Mouse (Mus musculus) spleen, postnatal 36 days (tissue): ENCODE results near the gene Macc1.
"Not testable (repeated sequence)": the region's sequence is repeated elsewhere in the genome, so short reads cannot be mapped to it uniquely, and the experiment has no call there.

Source experiments
- DNase-seq, 2 experiments: peaks; one replicate each; pipeline ENCODE4 v3.0.0; 2022; ENCODE audit warnings: low spot score in 2 of 2, mixed read lengths in 1 of 2

Macc1 gene

DNA sequence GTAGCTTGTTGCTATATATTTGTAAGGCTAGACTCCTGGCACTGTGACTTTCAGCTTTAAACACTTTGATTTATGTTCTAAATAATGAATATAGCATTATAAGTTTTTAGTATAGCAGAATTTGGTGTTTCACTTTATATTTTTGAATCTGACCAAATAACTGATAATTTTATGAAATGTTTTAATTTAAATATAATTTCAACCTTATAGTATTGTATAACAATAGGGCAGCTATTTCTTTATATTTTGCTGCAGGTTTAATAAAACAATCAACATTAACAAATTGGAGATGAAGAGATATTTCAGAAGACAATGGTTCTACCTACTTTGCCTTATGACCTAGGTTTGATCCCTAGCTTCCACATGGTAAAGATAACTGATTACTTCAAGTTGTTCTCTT, at the start of gene Macc1:
Macc1 (plus strand) TSS at position 301 of the 400 bp plus-strand sequence.
- DNase-seq: no peak

GRCm38 (mm10) chr12:119264506-119264905, 49.6 kb upstream of the Macc1 start:
- no peak for DNase-seq

GRCm38 (mm10) chr12:119268723-119269122, 45.3 kb upstream of the Macc1 start:
- DNase-seq: no peak

DNA sequence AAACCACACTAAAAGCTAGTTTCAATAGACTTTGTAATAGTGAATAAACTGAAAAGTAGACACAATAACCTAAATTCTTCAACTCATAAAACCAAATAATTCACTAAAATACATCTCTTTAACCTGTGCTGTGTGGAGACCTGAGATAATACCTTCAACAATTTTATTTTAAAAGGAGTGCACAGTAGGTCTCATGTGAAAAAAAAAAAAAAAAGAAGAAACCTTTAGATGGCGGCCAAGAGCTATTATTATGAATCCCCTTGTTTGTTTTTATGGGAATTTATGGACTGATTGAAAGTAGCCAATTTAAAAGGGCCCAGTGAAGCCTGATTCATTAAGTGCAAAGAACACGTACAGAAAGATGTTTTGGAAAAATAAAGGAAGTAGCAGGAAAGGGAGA, 44.0 kb upstream of the Macc1 start:
- DNase-seq: no peak

DNA sequence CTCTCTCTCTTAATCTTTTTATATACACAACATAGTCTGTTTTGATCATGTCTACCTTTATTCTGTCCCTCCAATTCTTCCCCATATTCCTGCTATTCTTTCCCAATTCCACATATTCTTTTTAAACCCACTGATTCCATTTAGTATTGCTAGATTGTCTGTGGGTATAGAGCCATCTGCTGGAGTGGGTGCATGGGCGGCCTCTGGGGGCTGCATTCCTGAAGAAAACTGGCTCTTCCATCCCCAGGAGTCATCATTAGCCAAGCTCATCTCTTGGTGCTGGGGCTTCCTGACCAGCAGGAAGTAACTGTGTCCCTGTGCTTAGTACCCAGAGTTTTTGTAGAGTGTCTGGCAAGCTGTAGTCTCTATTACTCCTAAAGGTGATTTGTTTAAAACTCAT, 42.1 kb upstream of the Macc1 start:
- no peak for DNase-seq

DNA sequence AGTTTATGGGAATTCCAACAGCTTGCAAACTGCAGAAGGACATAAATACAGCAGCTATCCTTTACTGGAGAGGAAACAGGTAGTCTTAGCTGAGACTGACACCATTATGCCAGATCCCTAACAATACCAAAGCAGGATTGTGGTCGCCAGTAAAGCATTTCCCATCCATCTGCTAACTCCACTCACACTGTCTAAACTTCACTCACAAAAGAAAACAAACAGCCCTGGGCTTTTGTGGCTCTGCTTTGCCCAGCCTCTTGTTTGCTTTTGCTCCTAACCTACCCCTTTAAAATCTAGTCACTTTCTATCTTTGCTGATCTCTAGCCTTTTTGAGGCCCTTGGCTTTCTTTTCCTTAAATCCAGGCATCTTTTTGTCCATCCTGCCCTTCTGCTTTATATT, 40.5 kb upstream of the Macc1 start:
- no peak for DNase-seq

- DNase-seq: no peak
Observed at GRCm38 (mm10) chr12:119276282-119276681, 37.8 kb upstream of the Macc1 start.

- DNase-seq: no peak
Observed at GRCm38 (mm10) chr12:119291618-119292017, 22.5 kb upstream of the Macc1 start.

GRCm38 (mm10) chr12:119303618-119304017, 10.5 kb upstream of the Macc1 start:
- DNase-seq: no peak

DNA sequence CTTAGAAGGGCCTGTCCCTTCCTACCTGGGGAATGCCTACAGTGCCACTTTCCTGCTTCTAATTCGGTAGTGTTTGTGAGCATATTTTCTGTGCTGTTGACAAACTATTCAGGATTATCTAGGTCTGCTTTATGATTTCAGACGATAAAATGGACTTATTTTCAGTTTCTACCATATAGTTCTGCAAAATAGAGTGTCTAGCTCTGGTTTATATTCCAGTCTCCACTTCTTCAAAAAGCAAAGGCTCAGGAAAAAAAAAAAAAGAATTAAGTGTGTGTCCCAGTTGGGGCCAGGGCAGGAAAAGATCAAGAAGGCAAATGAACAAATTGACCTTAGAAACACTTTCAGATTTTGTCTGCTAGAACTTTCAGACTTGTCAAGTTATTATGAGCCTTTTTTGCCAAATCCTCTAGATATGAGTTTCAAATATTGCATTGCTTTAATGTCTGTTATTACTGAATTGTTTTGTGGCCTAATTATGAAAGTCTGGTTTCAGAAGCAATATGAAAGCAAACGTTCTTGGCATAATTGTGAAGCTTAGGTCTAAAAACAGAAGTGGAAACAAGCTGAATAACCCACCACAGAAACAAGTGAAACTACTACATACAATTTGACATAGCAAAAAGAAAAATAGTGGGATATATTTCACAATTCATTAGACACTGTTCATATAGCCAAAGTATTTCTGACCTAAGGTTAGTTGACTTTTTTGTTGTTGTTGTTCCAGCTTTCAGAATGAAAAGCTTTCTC, 881 bp upstream of the Macc1 start:
- DNase-seq: no peak

DNA sequence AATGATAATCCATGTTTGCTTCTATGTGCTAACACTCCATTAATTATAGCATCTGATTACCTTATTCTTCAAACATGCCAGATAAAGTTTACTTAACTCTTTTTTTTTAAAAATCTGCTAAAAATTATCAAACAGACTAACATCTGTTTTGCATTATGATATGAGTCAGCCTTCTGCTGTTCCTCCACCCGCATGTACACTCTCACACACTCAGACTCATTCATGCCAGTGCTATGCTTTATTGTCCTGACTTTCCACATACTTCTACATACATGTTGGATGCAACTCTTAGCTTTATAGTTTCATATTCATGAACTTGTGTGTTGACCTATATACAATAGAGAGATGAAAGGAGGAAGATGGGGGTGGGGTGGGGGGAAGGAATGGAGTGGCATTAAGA, 4.7 kb downstream of the Macc1 start:
- no peak for DNase-seq

DNA sequence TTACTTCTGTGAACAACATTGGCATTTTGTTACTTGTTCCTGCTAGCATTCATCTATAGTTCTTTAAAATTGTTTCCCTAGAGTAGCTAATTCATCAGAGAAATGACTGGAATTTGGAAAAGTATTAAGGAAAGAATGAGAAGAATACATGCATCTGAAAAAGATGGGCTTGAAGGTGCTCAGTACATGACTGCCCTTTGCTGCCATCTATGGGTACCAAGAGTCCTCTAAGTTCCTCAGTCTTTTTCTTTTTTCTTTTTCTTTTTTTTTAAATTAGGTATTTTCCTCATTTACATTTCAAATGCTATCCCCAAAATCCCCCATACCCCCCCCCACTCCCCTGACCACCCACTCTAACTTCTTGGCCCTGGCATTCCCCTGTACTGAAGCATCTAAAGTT, 11.3 kb downstream of the Macc1 start:
- no peak for DNase-seq

GRCm38 (mm10) chr12:119330644-119331043, 16.6 kb downstream of the Macc1 start:
- DNase-seq: no peak

- DNase-seq: no peak
Observed at GRCm38 (mm10) chr12:119333376-119333775, 19.3 kb downstream of the Macc1 start.

DNA sequence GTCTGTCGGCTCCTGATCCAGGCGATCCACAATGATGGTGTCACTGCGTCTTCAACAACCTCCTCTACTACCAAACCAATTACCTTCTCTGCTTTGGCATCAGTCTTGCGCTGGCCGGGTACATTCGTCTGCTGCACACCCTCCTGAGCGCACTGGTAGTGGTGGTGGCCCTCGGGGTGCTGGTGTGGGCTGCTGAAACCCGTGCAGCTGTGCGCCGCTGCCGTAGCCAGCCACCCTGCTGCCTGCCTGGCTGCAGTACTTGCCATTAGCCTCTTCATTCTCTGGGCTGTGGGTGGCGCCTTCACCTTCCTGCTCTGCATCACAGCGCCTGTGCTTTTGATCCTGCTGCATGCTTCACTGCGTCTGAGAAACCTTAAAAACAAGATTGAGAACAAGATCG, 38.5 kb downstream of the Macc1 start:
- DNase-seq: not testable (repeated sequence)

GRCm38 (mm10) chr12:119357418-119358241, 43.6 kb downstream of the Macc1 start:
- peak in 1 of 2 experiments; percentile 7 for DNase-seq

DNA sequence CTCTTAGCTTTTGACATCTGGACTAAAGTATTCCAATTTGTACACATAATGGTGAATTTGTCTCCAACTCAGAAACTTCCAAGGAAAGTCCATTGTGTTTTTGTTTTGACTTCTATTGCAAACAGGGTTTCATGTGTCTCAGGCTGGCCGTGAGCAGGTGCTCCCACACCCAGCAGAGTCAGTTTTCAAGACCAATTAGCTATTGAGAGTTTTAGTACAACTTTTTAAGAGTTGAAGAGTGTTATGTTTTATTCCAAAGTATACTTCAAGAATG, 44.1 kb downstream of the Macc1 start:
- DNase-seq: no peak

GRCm38 (mm10) chr12:119365041-119365440, 51.0 kb downstream of the Macc1 start:
- DNase-seq: no peak

- DNase-seq: no peak
Observed at GRCm38 (mm10) chr12:119369832-119370231, 55.8 kb downstream of the Macc1 start.

- DNase-seq: no peak
Observed at GRCm38 (mm10) chr12:119372359-119372758, 58.3 kb downstream of the Macc1 start.

DNA sequence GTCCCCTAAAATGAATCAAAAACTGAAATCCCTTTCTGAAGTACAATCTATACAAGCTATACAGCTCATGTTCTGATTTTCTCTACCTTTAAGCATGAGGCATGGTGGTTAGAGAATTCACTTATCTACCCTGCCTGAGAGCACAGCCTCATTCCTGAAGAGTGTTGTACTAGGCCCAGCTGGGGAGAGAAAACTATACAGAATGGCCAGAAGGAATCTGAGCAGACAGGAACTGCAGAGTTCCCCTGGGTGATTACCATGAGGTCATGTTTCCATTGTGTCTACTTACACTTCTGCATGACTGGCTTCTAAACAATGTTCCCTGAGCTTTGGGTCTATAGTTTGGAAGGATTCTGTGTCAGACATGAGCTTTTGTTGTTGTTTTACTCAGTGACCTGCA, 62.8 kb downstream of the Macc1 start:
- DNase-seq: no peak

DNA sequence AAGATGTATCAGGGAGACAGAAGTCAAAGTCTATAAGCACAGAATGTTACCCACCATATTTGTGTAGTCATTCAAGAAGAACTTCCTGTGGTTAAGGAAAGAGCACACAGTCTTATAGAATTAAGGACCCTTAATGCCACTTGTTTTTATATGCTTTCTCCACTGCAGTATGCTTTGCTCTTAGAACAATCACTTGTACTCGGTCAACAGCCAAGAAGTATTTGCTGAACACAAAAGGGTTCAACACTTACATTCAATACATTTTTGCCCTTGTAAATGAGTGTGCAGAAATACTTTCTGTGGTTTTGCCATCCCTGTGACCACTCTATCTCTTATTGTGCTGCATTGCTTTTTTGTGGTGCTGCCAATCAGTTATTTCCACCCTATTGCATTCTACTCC, 67.8 kb downstream of the Macc1 start:
- no peak for DNase-seq

DNA sequence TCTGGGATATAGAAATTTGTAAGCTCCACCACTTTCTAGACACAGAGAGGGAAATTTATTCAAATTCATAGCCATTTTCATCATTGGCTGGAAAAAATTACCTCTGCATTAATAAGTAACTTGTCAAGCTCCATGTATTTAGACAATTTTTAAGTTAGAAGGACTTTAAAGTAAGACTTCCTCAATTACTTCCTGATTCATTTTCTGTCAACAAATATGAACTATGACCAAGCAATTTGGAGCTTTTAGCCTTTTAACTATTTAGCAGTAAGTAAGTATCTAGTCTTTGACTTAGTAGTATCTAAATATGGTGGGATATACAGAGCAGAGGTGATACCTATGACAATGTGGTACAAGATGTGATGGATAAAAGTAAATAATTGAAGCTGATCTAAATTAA, 72.2 kb downstream of the Macc1 start:
- no peak for DNase-seq
